Mouse (Mus musculus): ENCODE results near the gene Wdhd1.

DNA sequence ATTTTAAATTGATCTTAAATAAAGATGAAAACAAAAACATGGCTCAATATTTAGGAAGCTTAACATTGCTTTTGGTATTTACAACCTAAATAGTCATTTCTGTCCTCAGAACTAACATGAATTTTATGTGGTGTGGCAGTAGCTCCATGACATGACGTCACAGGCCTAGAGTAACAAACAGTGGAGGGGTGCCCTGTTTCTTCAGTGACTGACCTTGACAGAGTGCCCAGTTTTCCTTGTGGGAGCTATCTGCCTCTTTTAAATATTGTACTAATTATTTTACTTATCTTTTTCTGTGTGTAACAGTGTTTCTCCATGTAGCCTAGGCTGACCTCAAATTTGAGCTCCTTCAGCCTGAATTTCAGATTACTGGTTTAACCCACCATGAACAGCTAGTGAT, 15.1 kb upstream of the Wdhd1 start:
- TF ChIP-seq CTCF (IDR thresholded peaks at IDR 0.05; ENCODE audit: control insufficient read depth, insufficient read depth, insufficient replicate concordance, low read depth, low read length), result no peak
- TF ChIP-seq POLR2A (IDR thresholded peaks at IDR 0.05; ENCODE audit: control insufficient read depth, low read depth, low read length), result no peak

All from testis, adult 2 months (tissue).